Mouse (Mus musculus): ENCODE results near the gene Tert.

- TF ChIP-seq POLR2A (IDR thresholded peaks at IDR 0.05; ENCODE audit: borderline replicate concordance, insufficient read depth, low read length) (peak; percentile 93), CTCF (IDR thresholded peaks at IDR 0.05; ENCODE audit: borderline replicate concordance, insufficient read depth, low read depth, low read length) (no peak)
Observed at GRCm38 (mm10) chr13:73603522-73604155, 23.1 kb upstream of the Tert start, which contains the start of gene Clptm1l.
